In genomic region chr16:96767508-96767907, GRCm38 (mm10) we compare ENCODE assay signal across 22 mouse cellular contexts.
DNase-seq lines count a peak whose midpoint lies in the region; ATAC-seq lines count a peak whose summit lies in the region.
"Had no signal": no experiment of that assay in that cellular context is flagged by ENCODE, and none has a peak within 500 bp of the region (broad histone marks: within the 10 kb centered on the region; RNA-seq: fewer than 3 reads in every experiment).

No protein-coding gene starts in this region.

- 47% methylated on average over 4 of the region's 4 CpGs for WGBS in neural tube, embryonic 11.5 days
- 19% methylated on average over 4 of the region's 4 CpGs for WGBS in hindbrain, embryonic 15.5 days
- WGBS in midbrain, embryonic 15.5 days, result 11% methylated on average over 4 of the region's 4 CpGs

- H3K27me3 ChIP-seq in neural tube, embryonic 11.5 days (ENCODE audit: control insufficient read depth, insufficient read depth, low read length), result no peaks in the 10 kb centered on the region
- H3K27me3 ChIP-seq in hindbrain, embryonic 15.5 days, result no peaks in the 10 kb centered on the region
- H3K27me3 ChIP-seq in midbrain, embryonic 15.5 days (replicated peaks), result no peaks in the 10 kb centered on the region
- H3K27me3 ChIP-seq: embryonic facial prominence, embryonic 15.5 days; intestine, embryonic 15.5 days; kidney, embryonic 15.5 days; stomach, embryonic 15.5 days had no signal

- peak overlapping the region; percentile 24; the same call in 1 of the 2 replicates for H3K9ac ChIP-seq in neural tube, embryonic 11.5 days (ENCODE audit: low read length)
- H3K9ac ChIP-seq in hindbrain, embryonic 15.5 days, result no peak overlapping the region
- no peak overlapping the region for H3K9ac ChIP-seq in midbrain, embryonic 15.5 days
- H3K9ac ChIP-seq: embryonic facial prominence, embryonic 15.5 days; intestine, embryonic 15.5 days; kidney, embryonic 15.5 days; lung, embryonic 14.5 days; stomach, embryonic 15.5 days had no signal

- H3K4me3 ChIP-seq in neural tube, embryonic 11.5 days (ENCODE audit: low read depth, low read length), result no peak overlapping the region
- no peak overlapping the region for H3K4me3 ChIP-seq in hindbrain, embryonic 15.5 days
- no peak overlapping the region for H3K4me3 ChIP-seq in midbrain, embryonic 15.5 days
- H3K4me3 ChIP-seq: embryonic facial prominence, embryonic 15.5 days; intestine, embryonic 15.5 days; kidney, embryonic 15.5 days; stomach, embryonic 15.5 days had no signal

- no peaks in the 10 kb centered on the region for H3K4me1 ChIP-seq in neural tube, embryonic 11.5 days (ENCODE audit: control insufficient read depth, insufficient read depth, low read length)
- peaks cover 15% of the 10 kb centered on the region; the same call in 1 of the 2 replicates for H3K4me1 ChIP-seq in hindbrain, embryonic 15.5 days (replicated peaks)
- H3K4me1 ChIP-seq in midbrain, embryonic 15.5 days, result peaks cover 13% of the 10 kb centered on the region; the same call in 1 of the 2 replicates
- H3K4me1 ChIP-seq: embryonic facial prominence, embryonic 15.5 days; intestine, embryonic 15.5 days; kidney, embryonic 15.5 days; stomach, embryonic 15.5 days had no signal

- no peak for DNase-seq in neural tube, embryonic 11.5 days (ENCODE audit: low spot score)
- DNase-seq in neural tube, embryonic 10.5 days (ENCODE audit: extremely low spot score, low spot score), result no peak
- DNase-seq in gastrocnemius, postnatal 10 days, result no peak
- DNase-seq in spleen, adult 12 weeks (ENCODE audit: low spot score), result no peak
- no peak for DNase-seq in adipocyte (ENCODE audit: low spot score)
- DNase-seq: cerebellum, postnatal 14 days; embryo, embryonic 11 days; heart, postnatal 14 days; left cerebral cortex, postnatal 4 days; lung, embryonic 14.5 days; spleen, adult 18-20 months; thymus, adult 2 months had no signal

- ATAC-seq in neural tube, embryonic 11.5 days (ENCODE audit: insufficient read depth, low FRiP score, low TSS enrichment), result no peak
- no peak for ATAC-seq in hindbrain, embryonic 15.5 days (ENCODE audit: low FRiP score, low read depth)
- ATAC-seq in midbrain, embryonic 15.5 days (replicated peaks), result no peak
- ATAC-seq: activated CD4-positive, CD25-positive, alpha-beta regulatory T cell, adult 4 months; intestine, embryonic 15.5 days; Patski had no signal

- no peak overlapping the region for H3K27ac ChIP-seq in neural tube, embryonic 11.5 days (ENCODE audit: low read depth, low read length)
- H3K27ac ChIP-seq in hindbrain, embryonic 15.5 days (replicated peaks), result peak overlapping the region; percentile 71
- H3K27ac ChIP-seq in midbrain, embryonic 15.5 days, result peak overlapping the region; percentile 63
- H3K27ac ChIP-seq: embryonic facial prominence, embryonic 15.5 days; intestine, embryonic 15.5 days; kidney, embryonic 15.5 days; macrophage; stomach, embryonic 15.5 days had no signal

- no peaks in the 10 kb centered on the region for H3K9me3 ChIP-seq in neural tube, embryonic 11.5 days (ENCODE audit: control insufficient read depth, low read length)
- no peaks in the 10 kb centered on the region for H3K9me3 ChIP-seq in hindbrain, embryonic 15.5 days
- H3K9me3 ChIP-seq in midbrain, embryonic 15.5 days, result no peaks in the 10 kb centered on the region
- H3K9me3 ChIP-seq: embryonic facial prominence, embryonic 15.5 days; intestine, embryonic 15.5 days; kidney, embryonic 15.5 days; stomach, embryonic 15.5 days had no signal

- no peak overlapping the region for H3K4me2 ChIP-seq in neural tube, embryonic 11.5 days (ENCODE audit: low read depth)
- no peak overlapping the region for H3K4me2 ChIP-seq in hindbrain, embryonic 15.5 days
- no peak overlapping the region for H3K4me2 ChIP-seq in midbrain, embryonic 15.5 days
- H3K4me2 ChIP-seq: embryonic facial prominence, embryonic 15.5 days; heart, embryonic 11.5 days; intestine, embryonic 15.5 days; kidney, embryonic 15.5 days; lung, embryonic 14.5 days; stomach, embryonic 15.5 days had no signal

- no peaks in the 10 kb centered on the region for H3K36me3 ChIP-seq in neural tube, embryonic 11.5 days (ENCODE audit: control insufficient read depth, insufficient read depth, low read length)
- no peaks in the 10 kb centered on the region for H3K36me3 ChIP-seq in hindbrain, embryonic 15.5 days
- no peaks in the 10 kb centered on the region for H3K36me3 ChIP-seq in midbrain, embryonic 15.5 days (replicated peaks)
- H3K36me3 ChIP-seq: embryonic facial prominence, embryonic 15.5 days; intestine, embryonic 15.5 days; kidney, embryonic 15.5 days; stomach, embryonic 15.5 days had no signal
